Mouse (Mus musculus): Measurements from ENCODE around the gene Tmem63a.

DNA sequence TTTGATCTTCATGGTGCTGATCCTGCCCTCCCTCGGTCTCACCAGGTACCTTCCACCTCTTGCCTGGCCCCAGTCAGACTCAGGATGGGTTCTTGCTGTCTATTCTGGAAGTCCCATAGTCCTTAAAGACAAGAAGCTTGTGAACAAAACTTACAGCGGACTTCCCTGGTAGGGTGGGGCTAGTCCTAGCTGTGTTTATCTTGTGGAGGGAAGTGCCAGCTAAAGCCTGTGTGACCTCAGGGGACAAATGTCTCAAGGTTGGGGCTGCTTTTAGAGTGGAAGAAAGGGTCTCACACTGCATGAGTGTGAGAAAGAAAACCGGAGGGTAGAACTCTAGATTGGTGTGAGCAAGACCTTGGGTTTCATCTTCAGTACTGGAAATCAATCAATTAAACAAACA lies 23.6 kb downstream of the Tmem63a start:
- TF ChIP-seq POLR2A (IDR thresholded peaks at IDR 0.05; ENCODE audit: insufficient read length, low read depth) (no peak), TCF12 (IDR thresholded peaks at IDR 0.05; ENCODE audit: insufficient read depth, poor library complexity, severe bottlenecking) (no peak), USF1 (IDR thresholded peaks at IDR 0.05; ENCODE audit: low read depth) (no peak), E2F4 (IDR thresholded peaks at IDR 0.05; ENCODE audit: insufficient read depth) (no peak), MAX (IDR thresholded peaks at IDR 0.05; ENCODE audit: low read depth) (no peak), REST (IDR thresholded peaks at IDR 0.05; ENCODE audit: insufficient read depth, insufficient read length) (no peak), POLR2AphosphoS2 (IDR thresholded peaks at IDR 0.05; ENCODE audit: insufficient read length, low read depth) (no peak)

Measured in myocyte (in vitro differentiated cells).